Mouse (Mus musculus) ES-E14 (cell line): Measurements from ENCODE around the gene Trappc3l. TPM values are rescaled to one million over a fixed set of nuclear protein-coding genes. Genes with fewer than 3 reads are reported as not detected.

Experiments
- DNase-seq: peaks from one replicate; pipeline ENCODE4 v3.0.0-alpha.2; 2013; ENCODE audit warnings: low read depth, low spot score
- H3K27ac ChIP-seq: 2 replicates; pipeline ENCODE4 v1.5.1; 2012; ENCODE audit warnings: low read depth, mild to moderate bottlenecking, low read length, moderate library complexity, mixed read lengths; ENCODE audit not compliant: poor library complexity, insufficient read depth, severe bottlenecking
- H3K36me3 ChIP-seq: 2 replicates; pipeline ENCODE4 v1.6.1; 2012; ENCODE audit warnings: mild to moderate bottlenecking, low read length, moderate library complexity, mixed read lengths; ENCODE audit not compliant: control insufficient read depth, poor library complexity, insufficient read depth, severe bottlenecking
- H3K4me1 ChIP-seq, 2 experiments: fragments of 150-350 bp in 1 of 2; sonication (generic) in 1 of 2; 2 replicates each; pipeline ENCODE4 v1.6.1; 2012; ENCODE audit warnings: low read length in 2 of 2, mild to moderate bottlenecking in 1 of 2, mixed read lengths in 1 of 2; ENCODE audit not compliant: control insufficient read depth in 2 of 2, insufficient read depth in 2 of 2, poor library complexity in 1 of 2
- H3K4me3 ChIP-seq, 2 experiments: fragments of 150-350 bp in 1 of 2; sonication (generic) in 1 of 2; 2 replicates each; pipeline ENCODE4 v1.5.1; 2012; ENCODE audit warnings: low read length in 2 of 2, low read depth in 1 of 2, mild to moderate bottlenecking in 1 of 2, mixed read lengths in 1 of 2; ENCODE audit not compliant: insufficient read depth in 1 of 2, poor library complexity in 1 of 2, severe bottlenecking in 1 of 2
- H3K9ac ChIP-seq: 2 replicates; pipeline ENCODE4 v1.6.1; 2012; ENCODE audit warnings: low read depth, mild to moderate bottlenecking, low read length, mixed read lengths; ENCODE audit not compliant: poor library complexity, insufficient read depth, severe bottlenecking
- H3K9me3 ChIP-seq: fragments of 150-350 bp; sonication (generic); 2 replicates; pipeline ENCODE4 v1.6.1; 2012; ENCODE audit warnings: low read depth, mild to moderate bottlenecking, low read length; ENCODE audit not compliant: control insufficient read depth, insufficient read depth
- CHD2 ChIP-seq: IDR thresholded peaks from 2 replicates; pipeline ENCODE4 v1.6.1; 2014; ENCODE audit warnings: mild to moderate bottlenecking, low read depth, low read length, inconsistent platforms
- HCFC1 ChIP-seq: IDR thresholded peaks from 2 replicates; pipeline ENCODE4 v1.6.1; 2012; ENCODE audit warnings: low read length, inconsistent platforms, borderline replicate concordance; ENCODE audit not compliant: insufficient read depth
- MAFK ChIP-seq: IDR thresholded peaks from 2 replicates; pipeline ENCODE4 v1.6.1; 2014; ENCODE audit warnings: mild to moderate bottlenecking, low read depth, low read length, inconsistent platforms; ENCODE audit not compliant: insufficient read depth
- ZC3H11A ChIP-seq: IDR thresholded peaks from 2 replicates; pipeline ENCODE4 v1.6.1; 2012; ENCODE audit warnings: low read depth, mild to moderate bottlenecking, inconsistent platforms, low read length, borderline replicate concordance
- ZNF384 ChIP-seq: IDR thresholded peaks from 2 replicates; pipeline ENCODE4 v1.6.1; 2012; ENCODE audit warnings: low read depth, low read length, inconsistent platforms
- in situ Hi-C, 2 experiments: fragments of 600-800 bp; cut with MboI; formaldehyde crosslinking; loops; one replicate each; pipeline ENCODE4 v1.15.1; 2025; ENCODE audit warnings: low sequenced_read_pairs in 2 of 2, inconsistent platforms in 1 of 2; ENCODE audit not compliant: unreplicated experiment in 2 of 2
- total RNA-seq: library from RNA; depleted of rRNA; stranded (reverse); fragments of 300-350 nt; gene quantifications from 2 replicates; pipeline ENCODE4 v1.2.3, GENCODE M21; 2012

The Trappc3l gene
- total RNA-seq, 1 experiment: not detected

GRCm38 (mm10) chr10:34088515-34088914 is 51.1 kb downstream of the Trappc3l start:
- Histone ChIP-seq H3K9me3 (no peaks in the 10 kb centered on the region), H3K9ac (no peak overlapping the region), H3K4me3 (no peak overlapping the region), H3K27ac (no peak overlapping the region), H3K4me1 (no peaks in the 10 kb centered on the region), H3K36me3 (no peaks in the 10 kb centered on the region)
- DNase-seq: no peak
- TF ChIP-seq MAFK: no peak
- no peak for TF ChIP-seq CHD2
- no peak for TF ChIP-seq ZC3H11A
- TF ChIP-seq ZNF384: no peak
- no peak for TF ChIP-seq HCFC1
- in situ Hi-C loops: no loop called here

GRCm38 (mm10) chr10:34089517-34089916 is 52.1 kb downstream of the Trappc3l start:
- DNase-seq: no peak
- Histone ChIP-seq H3K36me3 (no peaks in the 10 kb centered on the region), H3K27ac (no peak overlapping the region), H3K4me1 (no peaks in the 10 kb centered on the region), H3K4me3 (no peak overlapping the region), H3K9me3 (no peaks in the 10 kb centered on the region), H3K9ac (no peak overlapping the region)
- in situ Hi-C loops: no loop called here
- TF ChIP-seq ZC3H11A (no peak), CHD2 (no peak), HCFC1 (no peak), MAFK (no peak), ZNF384 (no peak)

GRCm38 (mm10) chr10:34090481-34090880 is 53.1 kb downstream of the Trappc3l start:
- no peak overlapping the region for H3K27ac ChIP-seq
- no peaks in the 10 kb centered on the region for H3K36me3 ChIP-seq
- no peak for TF ChIP-seq CHD2
- TF ChIP-seq HCFC1: no peak
- TF ChIP-seq ZNF384: no peak
- TF ChIP-seq ZC3H11A: no peak
- TF ChIP-seq MAFK: no peak
- H3K9me3 ChIP-seq: no peaks in the 10 kb centered on the region
- no peak overlapping the region for H3K4me3 ChIP-seq
- in situ Hi-C loops: no loop called here
- no peak overlapping the region for H3K9ac ChIP-seq
- no peaks in the 10 kb centered on the region for H3K4me1 ChIP-seq
- DNase-seq: no peak

GRCm38 (mm10) chr10:34091888-34092287 is 54.5 kb downstream of the Trappc3l start:
- Histone ChIP-seq H3K4me3 (no peak overlapping the region), H3K36me3 (no peaks in the 10 kb centered on the region), H3K27ac (no peak overlapping the region), H3K4me1 (0 out of 4 replicates have a peak, but pooled peaks cover 0 to 3% of the 10 kb centered on the region in 2 experiments), H3K9me3 (no peaks in the 10 kb centered on the region), H3K9ac (no peak overlapping the region)
- TF ChIP-seq MAFK (no peak), CHD2 (no peak), ZC3H11A (no peak), ZNF384 (no peak), HCFC1 (no peak)
- no peak for DNase-seq
- in situ Hi-C loops: no loop called here

- TF ChIP-seq CHD2 (no peak), ZNF384 (no peak), HCFC1 (no peak), MAFK (no peak), ZC3H11A (no peak)
- DNase-seq: no peak
- no peak overlapping the region for H3K27ac ChIP-seq
- 0 out of 4 replicates have a peak, but pooled peaks cover 0 to 3% of the 10 kb centered on the region in 2 experiments for H3K4me1 ChIP-seq
- in situ Hi-C loops: no loop called here
- no peaks in the 10 kb centered on the region for H3K36me3 ChIP-seq
- no peak overlapping the region; a peak in 1 of 4 replicates for H3K4me3 ChIP-seq
- H3K9ac ChIP-seq: no peak overlapping the region
- no peaks in the 10 kb centered on the region for H3K9me3 ChIP-seq
These were observed 57.8 kb downstream of the Trappc3l start for GRCm38 (mm10) chr10:34095147-34095546.
